Mouse (Mus musculus) embryonic fibroblast, embryonic 13.5 days (primary cell): ENCODE measurements around the gene Lrrc8c.

Source experiments
- CTCF ChIP-seq: IDR thresholded peaks from 2 replicates; pipeline ENCODE4 v1.5.1; 2011; ENCODE audit warnings: mild to moderate bottlenecking, control low read depth, low read length, moderate library complexity, borderline replicate concordance; ENCODE audit not compliant: insufficient read depth
- POLR2A ChIP-seq: IDR thresholded peaks from 2 replicates; pipeline ENCODE4 v1.6.1; 2011; ENCODE audit warnings: low read depth, mild to moderate bottlenecking, control low read depth, low read length, moderate library complexity

GRCm38 (mm10) chr5:105650728-105651479 lies 131.7 kb downstream of the Lrrc8c start:
- no peak for TF ChIP-seq CTCF
- TF ChIP-seq POLR2A: no peak
